In genomic region chr8:10924526-10925199, GRCm38 (mm10) we compare ENCODE assay signal across 8 mouse cellular contexts.
A peak's percentile ranks its signal among the peaks of the same experiment; 100 is the strongest.
DNase-seq lines count a peak whose midpoint lies in the region; ATAC-seq and TF ChIP-seq lines count a peak whose summit lies in the region.

No protein-coding gene starts in this region.

- H3K4me2 ChIP-seq in lung, embryonic 15.5 days: peak overlapping the region; percentile 32
- H3K4me2 ChIP-seq in neural tube, embryonic 14.5 days (ENCODE audit: low read depth, low read length): no peak overlapping the region; the same call in 1 of the 2 replicates

- no peak for TF ChIP-seq POLR2A in kidney, adult 2 months (IDR thresholded peaks at IDR 0.05; ENCODE audit: low read depth, low read length)

- H3K4me1 ChIP-seq in heart, embryonic 10.5 days: peaks cover 82% of the 10 kb centered on the region
- H3K4me1 ChIP-seq in kidney, adult 2 months (ENCODE audit: control insufficient read depth, insufficient read depth, low read length): peaks cover 7% of the 10 kb centered on the region
- H3K4me1 ChIP-seq in lung, embryonic 15.5 days: peaks cover 76% of the 10 kb centered on the region
- H3K4me1 ChIP-seq in neural tube, embryonic 14.5 days (ENCODE audit: control insufficient read depth, insufficient read depth, low read length): peaks cover 21% of the 10 kb centered on the region; the same call in 1 of the 2 replicates

- no peaks in the 10 kb centered on the region for H3K27me3 ChIP-seq in heart, embryonic 10.5 days (ENCODE audit: insufficient read depth, poor library complexity, severe bottlenecking)
- H3K27me3 ChIP-seq in kidney, adult 2 months (replicated peaks; ENCODE audit: control insufficient read depth, insufficient read depth, low read length): no peaks in the 10 kb centered on the region
- H3K27me3 ChIP-seq in lung, embryonic 15.5 days: peaks cover 47% of the 10 kb centered on the region
- H3K27me3 ChIP-seq in neural tube, embryonic 14.5 days (ENCODE audit: control insufficient read depth, insufficient read depth, low read length): no peaks in the 10 kb centered on the region

- H3K9ac ChIP-seq in lung, embryonic 15.5 days: 0 out of 2 replicates have a peak overlapping the region, but pooled peaks have one; percentile 17
- H3K9ac ChIP-seq in neural tube, embryonic 14.5 days (replicated peaks; ENCODE audit: low read depth, low read length): no peak overlapping the region

- ATAC-seq in lung, embryonic 15.5 days (ENCODE audit: borderline replicate concordance, extremely low read depth, low FRiP score, low TSS enrichment): peak; percentile 62
- ATAC-seq in neural tube, embryonic 14.5 days (ENCODE audit: low read depth): peak; percentile 41

- H3K4me3 ChIP-seq in heart, embryonic 10.5 days: peak overlapping the region; percentile 33
- H3K4me3 ChIP-seq in kidney, adult 2 months (ENCODE audit: insufficient read depth, low read depth, low read length): no peak overlapping the region
- H3K4me3 ChIP-seq in lung, embryonic 15.5 days: no peak overlapping the region
- H3K4me3 ChIP-seq in neural tube, embryonic 14.5 days (ENCODE audit: low read depth, low read length): no peak overlapping the region

- H3K36me3 ChIP-seq in heart, embryonic 10.5 days: no peaks in the 10 kb centered on the region
- H3K36me3 ChIP-seq in kidney, adult 2 months (ENCODE audit: control insufficient read depth, insufficient read depth, low read length): no peaks in the 10 kb centered on the region
- H3K36me3 ChIP-seq in lung, embryonic 15.5 days: no peaks in the 10 kb centered on the region
- no peaks in the 10 kb centered on the region for H3K36me3 ChIP-seq in neural tube, embryonic 14.5 days (ENCODE audit: control insufficient read depth, insufficient read depth, low read length)

- H3K9me3 ChIP-seq in heart, embryonic 10.5 days: no peaks in the 10 kb centered on the region
- H3K9me3 ChIP-seq in lung, embryonic 15.5 days: no peaks in the 10 kb centered on the region
- H3K9me3 ChIP-seq in neural tube, embryonic 14.5 days (ENCODE audit: control insufficient read depth, low read length): no peaks in the 10 kb centered on the region

- no peak for TF ChIP-seq CTCF in kidney, adult 2 months (conservative IDR thresholded peaks at IDR 0.05; ENCODE audit: insufficient read depth, insufficient read length, low read depth, low read length)

- peak overlapping the region; percentile 91 for H3K27ac ChIP-seq in heart, embryonic 10.5 days
- H3K27ac ChIP-seq in kidney, adult 2 months (ENCODE audit: insufficient read depth, low read depth, low read length): peak overlapping the region; percentile 78
- H3K27ac ChIP-seq in lung, embryonic 15.5 days: peak overlapping the region; percentile 89
- H3K27ac ChIP-seq in neural tube, embryonic 14.5 days (ENCODE audit: low read depth, low read length): no peak overlapping the region

- peak; percentile 38 for DNase-seq in thymus, postnatal 25 days
- no peak for DNase-seq in thymus, postnatal 10 days (ENCODE audit: low spot score in 2 of 2)
- DNase-seq in embryo, embryonic 10 days (ENCODE audit: low spot score): peak; percentile 89
- DNase-seq in heart, embryonic 10.5 days (ENCODE audit: low spot score): no peak
- peak; percentile 80 for DNase-seq in kidney, adult 2 months
- DNase-seq in cerebellum, postnatal 14 days: no peak

- WGBS in heart, embryonic 10.5 days: under 1% methylated on average over 20 of the region's 20 CpGs
- 17% methylated on average over 20 of the region's 20 CpGs for WGBS in kidney, adult 2 months
- WGBS in lung, embryonic 15.5 days: 4% methylated on average over 20 of the region's 20 CpGs
- 2% methylated on average over 20 of the region's 20 CpGs for WGBS in neural tube, embryonic 14.5 days

Comparison
In these comparisons a context has a peak if more than half of its experiments do, and no peak if none do; other contexts are left out.
1. DNase-seq: peak in thymus, postnatal 25 days (single experiment), embryo, embryonic 10 days (single experiment) and kidney, adult 2 months (single experiment); none in thymus, postnatal 10 days (0 of 2), heart, embryonic 10.5 days (single experiment) and cerebellum, postnatal 14 days (0 of 2).